Mouse (Mus musculus) kidney, adult 8-10 months (tissue): ENCODE data around the gene Crat.
A peak's percentile ranks its signal among the peaks of the same experiment; 100 is the strongest.

Source experiments
- DNase-seq, 2 experiments: peaks; one replicate each; pipeline ENCODE4 v3.0.0; 2022

Crat gene

DNA sequence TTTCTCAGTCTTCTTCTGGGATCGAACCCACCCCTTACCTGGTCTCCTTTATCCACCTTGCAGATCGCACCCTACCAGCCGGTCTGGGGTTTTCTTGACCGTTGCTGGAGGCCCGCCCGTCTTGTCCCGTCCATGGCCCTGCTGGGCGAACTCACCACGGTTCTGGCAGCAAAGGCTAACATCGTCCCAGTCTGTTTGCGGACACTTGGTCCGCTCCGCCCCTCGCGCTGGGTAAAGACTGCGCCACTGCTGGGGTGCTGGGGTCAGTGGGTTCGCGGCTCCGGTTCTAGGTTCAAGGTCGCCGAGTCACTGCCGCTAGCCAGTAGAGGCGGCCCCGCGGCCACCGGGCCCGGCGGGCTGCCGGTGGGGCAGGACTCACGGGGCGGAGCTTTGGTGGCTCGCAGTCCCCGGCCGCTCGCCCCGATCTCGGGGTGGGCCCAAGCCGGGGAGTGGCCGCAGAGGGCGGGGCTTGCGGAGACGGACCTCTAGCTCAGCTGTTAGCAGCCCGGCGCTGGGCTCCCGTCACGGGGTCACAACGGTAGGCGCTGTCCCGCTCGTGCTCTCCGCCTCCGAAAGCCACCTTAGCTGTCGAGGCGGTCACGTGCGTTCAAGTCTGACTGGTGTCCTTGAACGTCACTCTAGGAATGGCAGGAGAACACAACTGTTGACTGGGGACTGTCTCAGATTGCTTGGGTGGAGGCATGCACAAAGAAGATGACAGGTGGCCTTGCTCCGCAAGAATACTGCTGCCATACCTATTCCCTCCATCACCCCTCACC lies at the start of gene Crat:
TSS of gene Crat (minus strand) at position 657 of the 779 bp plus-strand sequence.
- peak; percentile 96 to 97 for DNase-seq

DNA sequence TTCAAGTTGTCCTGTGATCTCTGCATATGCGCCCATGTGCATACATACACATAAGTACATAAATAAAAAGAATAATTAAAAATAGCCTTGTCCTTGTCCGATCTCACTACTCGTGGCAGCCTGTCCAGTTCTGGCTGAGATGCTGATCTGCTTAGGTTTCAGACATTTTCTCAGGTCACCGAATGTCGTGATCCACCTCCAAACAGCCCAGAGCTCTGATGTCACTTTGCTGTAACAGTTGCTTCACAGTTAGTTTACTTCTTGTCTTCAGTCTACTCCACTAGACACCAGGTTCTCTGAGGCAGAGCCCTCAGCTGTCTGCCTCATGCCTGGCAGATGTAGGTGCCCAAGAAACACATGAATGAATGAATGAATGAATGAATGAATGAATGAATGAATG lies 48.8 kb upstream of the Crat start:
- no peak for DNase-seq

DNA sequence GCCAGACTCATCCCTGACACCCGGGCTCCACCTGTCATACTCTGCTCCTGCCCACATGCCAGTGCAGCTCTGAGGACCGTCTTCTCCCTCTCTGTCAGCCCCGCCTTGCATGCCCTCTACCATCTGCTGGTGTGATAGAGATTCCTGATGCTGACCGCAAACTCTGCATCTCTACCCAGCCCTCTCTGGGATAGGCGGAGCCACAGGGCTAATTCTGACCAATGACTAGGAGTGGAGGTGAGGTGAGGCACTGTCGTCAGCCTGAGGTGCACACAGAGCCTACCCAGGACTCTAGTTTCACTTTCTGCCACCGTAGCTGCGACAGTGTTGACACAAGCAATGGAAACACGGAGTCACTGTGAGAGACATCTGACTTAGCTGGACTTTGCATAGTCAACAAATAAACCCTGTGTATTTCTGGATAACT lies 48.3 kb upstream of the Crat start:
- peak; percentile 80 to 84 for DNase-seq

GRCm38 (mm10) chr2:30463341-30463761 lies 47.7 kb upstream of the Crat start:
- peak; percentile 66 to 68 for DNase-seq

DNA sequence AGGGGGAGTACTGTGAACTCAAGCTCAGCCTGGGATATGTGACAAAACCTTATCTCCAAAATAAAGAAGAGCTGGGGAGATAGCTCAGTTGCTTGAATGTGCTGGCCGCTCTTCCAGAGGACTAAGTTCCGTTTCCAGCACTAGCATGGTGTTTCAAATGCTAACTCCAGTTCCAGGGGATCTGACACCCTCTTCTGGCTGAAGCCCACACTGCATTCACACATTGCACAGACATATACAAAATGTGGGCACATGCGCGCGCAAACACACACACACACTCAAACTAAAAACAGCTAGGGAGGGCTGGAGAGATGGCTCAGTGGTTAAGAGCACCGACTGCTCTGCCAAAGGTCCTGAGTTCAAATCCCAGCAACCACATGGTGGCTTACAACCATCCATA lies 43.6 kb upstream of the Crat start:
- DNase-seq: no peak

GRCm38 (mm10) chr2:30458349-30458748 lies 42.7 kb upstream of the Crat start:
- DNase-seq: peak; percentile 77 to 84

GRCm38 (mm10) chr2:30456104-30456980 lies 40.7 kb upstream of the Crat start:
- no peak for DNase-seq

GRCm38 (mm10) chr2:30454587-30454986 lies 39.0 kb upstream of the Crat start:
- no peak for DNase-seq

- no peak for DNase-seq
Measured at GRCm38 (mm10) chr2:30453570-30453969, 38.0 kb upstream of the Crat start.

- no peak for DNase-seq
Measured at GRCm38 (mm10) chr2:30451525-30451924, 35.9 kb upstream of the Crat start.

GRCm38 (mm10) chr2:30450530-30450929 lies 34.9 kb upstream of the Crat start:
- DNase-seq: no peak

GRCm38 (mm10) chr2:30448371-30448770 lies 32.8 kb upstream of the Crat start:
- no peak for DNase-seq

DNA sequence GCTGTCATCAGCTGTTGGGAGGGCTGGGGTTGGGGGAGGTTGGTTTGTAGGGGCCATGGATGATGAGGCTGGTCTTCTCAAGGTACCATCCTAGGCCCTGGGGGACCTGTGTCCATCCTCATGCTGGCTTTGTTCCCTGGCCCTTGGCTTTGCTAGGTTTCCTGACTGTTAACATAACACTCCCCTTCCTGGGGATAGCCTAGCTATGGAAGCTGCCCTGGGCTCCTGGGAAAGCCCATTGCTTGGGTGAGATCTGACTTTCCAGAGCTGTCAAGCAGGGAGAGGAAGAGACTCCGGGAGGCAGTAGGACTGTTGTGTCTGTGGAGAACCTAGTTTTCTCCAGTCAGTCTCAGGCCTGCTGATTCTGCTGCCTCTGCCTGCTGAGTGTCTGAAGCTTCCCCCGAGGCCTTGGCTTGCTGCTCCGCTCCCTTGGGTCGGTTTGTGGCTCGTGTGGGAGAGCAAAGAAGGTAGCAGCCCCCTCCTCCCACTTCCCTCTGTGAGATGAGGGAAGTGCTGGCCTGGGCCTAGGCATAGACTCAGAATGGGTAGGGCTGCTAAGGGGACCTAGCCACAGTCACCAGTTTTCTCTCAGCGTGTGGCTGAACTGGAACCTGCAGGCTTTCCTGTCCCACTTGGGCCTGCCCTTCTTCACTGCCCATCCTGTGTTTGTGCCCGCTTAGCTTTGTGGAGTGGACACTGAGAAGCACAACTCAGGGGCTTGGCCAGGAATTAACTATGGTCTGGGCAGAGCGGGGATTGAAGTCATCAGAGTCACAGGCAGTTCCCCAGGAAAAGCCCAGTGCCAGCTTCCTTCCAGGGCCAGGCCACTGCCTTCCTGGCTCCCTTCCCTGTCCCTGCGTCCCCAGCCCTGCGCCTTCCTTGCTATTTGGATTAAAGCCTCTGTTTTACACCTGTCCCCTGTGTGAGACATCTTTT lies 31.5 kb upstream of the Crat start:
- DNase-seq: no peak

GRCm38 (mm10) chr2:30445312-30445711 lies 29.7 kb upstream of the Crat start:
- DNase-seq: peak; percentile 63 to 69

- DNase-seq: no peak
Measured at GRCm38 (mm10) chr2:30444450-30444849, 28.8 kb upstream of the Crat start.

- no peak for DNase-seq
Measured at GRCm38 (mm10) chr2:30444006-30444405, 28.4 kb upstream of the Crat start.

DNA sequence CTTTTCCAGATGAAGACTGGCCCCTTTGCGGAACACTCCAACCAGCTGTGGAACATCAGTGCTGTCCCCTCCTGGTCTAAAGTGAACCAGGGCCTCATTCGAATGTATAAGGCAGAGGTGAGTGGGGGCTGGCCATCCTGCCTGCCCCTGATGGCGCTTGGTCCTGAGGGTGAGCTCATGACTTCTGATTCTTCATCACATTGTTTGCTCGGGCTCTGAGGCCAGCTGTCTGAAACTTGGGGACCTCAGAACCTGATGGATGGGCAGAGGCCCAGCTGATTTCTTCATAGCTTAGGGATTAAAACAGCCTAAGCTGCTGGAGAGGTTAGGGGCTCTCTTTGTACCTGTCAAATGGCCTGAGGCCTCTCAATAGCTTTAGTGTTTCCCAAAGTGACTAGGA lies 27.7 kb upstream of the Crat start:
- no peak for DNase-seq

GRCm38 (mm10) chr2:30442498-30442890 lies 26.9 kb upstream of the Crat start:
- DNase-seq: no peak

DNA sequence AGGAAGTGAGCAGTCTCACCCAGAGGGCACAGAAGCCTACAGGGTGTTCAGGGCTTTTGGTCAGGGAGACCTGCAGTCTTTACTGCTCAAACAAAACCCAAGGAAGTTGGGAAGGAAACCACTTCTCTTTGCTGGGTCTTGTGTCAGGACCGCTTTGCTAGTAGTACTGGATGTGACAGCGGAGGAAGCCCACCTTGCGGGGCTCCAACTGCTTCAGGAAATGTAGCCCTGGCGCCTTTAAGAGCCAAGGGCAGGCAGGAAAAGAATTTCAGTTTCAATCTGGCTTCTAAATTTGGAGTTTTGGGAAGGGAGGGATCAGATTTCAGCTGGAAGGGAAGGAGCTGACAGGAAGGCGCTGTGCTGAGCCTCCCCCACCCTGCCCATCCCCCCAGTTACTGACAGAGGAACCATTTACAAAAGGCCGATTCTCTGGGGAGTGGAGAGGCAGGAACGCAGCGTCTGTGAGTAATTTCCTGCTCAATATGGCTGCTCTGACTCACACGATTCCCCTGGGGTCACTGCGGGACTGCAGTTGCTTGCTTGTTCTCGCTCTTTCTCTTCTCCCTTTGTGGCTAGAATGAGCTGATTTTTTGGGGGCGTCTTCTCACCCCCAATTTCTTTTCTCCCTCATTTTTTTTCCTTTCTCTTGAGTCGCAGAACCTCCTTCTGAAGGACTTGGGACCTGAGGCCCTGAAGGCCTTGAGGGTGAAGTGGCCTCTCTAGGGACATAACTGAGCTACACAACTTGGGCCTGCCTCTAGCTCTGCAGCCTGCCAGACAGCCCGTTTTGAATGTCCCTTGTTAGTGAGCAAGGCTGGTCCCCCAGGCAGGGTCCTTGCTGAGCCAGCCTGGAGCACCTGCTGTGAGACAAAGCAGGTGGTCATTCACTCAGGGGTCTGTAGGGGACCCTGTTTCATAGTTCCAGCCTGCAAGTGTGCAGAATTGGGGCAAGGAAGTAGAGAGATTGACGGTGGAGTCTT lies 26.2 kb upstream of the Crat start:
- DNase-seq: peak; percentile 76 to 85

- DNase-seq: peak; percentile 86 to 88
Measured at GRCm38 (mm10) chr2:30440701-30441517, 25.3 kb upstream of the Crat start.
